Mouse (Mus musculus) thymus, adult 2 months (tissue): ENCODE measurements around the gene Saa4.

Source experiments
- CTCF ChIP-seq: fragments of 200-500 bp; IDR thresholded peaks from 2 replicates; pipeline ENCODE4 v1.5.1; 2012; ENCODE audit warnings: mild to moderate bottlenecking, control low read depth, low read length, moderate library complexity, borderline replicate concordance; ENCODE audit not compliant: control insufficient read depth, poor library complexity, insufficient read depth; ENCODE audit errors: extremely low read depth
- POLR2A ChIP-seq: fragments of 200-500 bp; IDR thresholded peaks from 2 replicates; pipeline ENCODE4 v1.6.1; 2012; ENCODE audit warnings: mild to moderate bottlenecking, low read length, control low read depth, moderate library complexity; ENCODE audit not compliant: control insufficient read depth, poor library complexity, insufficient read depth; ENCODE audit errors: extremely low read depth

DNA sequence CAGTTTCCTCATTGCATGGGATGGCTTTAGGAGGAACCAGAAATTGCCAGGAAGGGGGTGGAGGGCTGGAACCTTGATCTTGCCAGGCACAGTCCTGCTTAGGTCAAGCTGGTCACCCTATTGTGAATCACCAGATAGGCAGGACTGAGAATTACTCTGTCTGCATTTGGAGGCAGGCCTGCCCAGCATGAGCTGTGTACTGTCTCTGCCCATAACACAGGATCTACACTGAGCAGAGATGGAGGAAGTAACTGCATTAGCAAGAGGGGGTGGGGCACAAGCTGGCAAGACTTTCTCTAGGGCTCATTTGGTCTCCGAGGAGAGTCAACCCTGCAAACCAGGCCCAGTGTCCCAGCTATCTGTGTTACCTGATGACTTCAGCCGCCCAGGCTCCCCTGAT is 2.6 kb upstream of the Saa4 start:
- TF ChIP-seq CTCF (no peak), POLR2A (no peak)
